Mouse (Mus musculus): ENCODE measurements around the gene Edil3. TPM values are rescaled to one million over a fixed set of nuclear protein-coding genes. Genes with fewer than 3 reads are reported as not detected.

The Edil3 gene
- total RNA-seq, 2 experiments from 2014 or later: 67.3 to 73.8 TPM

DNA sequence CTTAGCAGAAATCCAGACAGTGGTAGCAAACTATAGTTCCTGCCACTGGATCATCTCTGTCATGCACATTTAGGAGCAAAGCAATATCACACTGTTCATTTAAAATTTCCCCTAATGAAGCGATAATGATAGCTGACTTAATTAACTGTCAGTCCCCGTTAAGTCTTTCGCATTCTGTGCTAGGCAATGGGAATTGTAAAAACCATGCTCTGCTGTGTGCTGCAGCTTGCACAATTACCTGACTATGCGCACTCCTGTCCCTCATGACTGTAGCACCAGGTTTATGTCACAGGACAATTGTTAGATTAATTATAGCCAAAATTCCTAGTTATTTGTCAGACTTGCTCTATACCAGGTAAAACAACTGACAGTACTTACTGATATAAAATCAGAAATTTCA lies 348.8 kb downstream of the Edil3 start:
- DNase-seq (ENCODE audit: low spot score in 2 of 2): no peak
- no peak for TF ChIP-seq CTCF (conservative IDR thresholded peaks at IDR 0.05)
- Histone ChIP-seq H3K27ac (no peak overlapping the region), H3K4me3 (no peak overlapping the region)

DNA sequence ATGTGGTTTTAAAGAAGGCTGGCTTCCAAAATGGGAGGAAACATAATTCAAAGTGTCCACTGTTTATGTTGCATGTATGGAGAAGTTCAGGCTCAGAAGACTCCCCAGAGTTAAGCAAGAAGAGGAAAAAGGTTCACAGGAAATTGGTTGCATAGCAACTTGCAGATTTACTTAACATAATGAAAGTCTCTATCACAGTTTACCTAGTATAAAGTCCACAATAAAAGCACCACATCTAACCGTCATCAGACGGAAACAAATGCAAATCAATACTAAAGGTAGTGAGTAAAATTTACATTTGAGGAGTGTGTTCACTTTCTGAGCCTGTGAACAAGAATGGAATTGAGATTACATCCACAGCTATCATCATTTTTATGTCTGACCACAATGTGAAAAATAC lies 353.9 kb downstream of the Edil3 start:
- no peak overlapping the region for H3K4me3 ChIP-seq
- no peak for DNase-seq (ENCODE audit: low spot score in 2 of 2)
- no peak overlapping the region for H3K27ac ChIP-seq
- TF ChIP-seq CTCF (conservative IDR thresholded peaks at IDR 0.05): no peak

DNA sequence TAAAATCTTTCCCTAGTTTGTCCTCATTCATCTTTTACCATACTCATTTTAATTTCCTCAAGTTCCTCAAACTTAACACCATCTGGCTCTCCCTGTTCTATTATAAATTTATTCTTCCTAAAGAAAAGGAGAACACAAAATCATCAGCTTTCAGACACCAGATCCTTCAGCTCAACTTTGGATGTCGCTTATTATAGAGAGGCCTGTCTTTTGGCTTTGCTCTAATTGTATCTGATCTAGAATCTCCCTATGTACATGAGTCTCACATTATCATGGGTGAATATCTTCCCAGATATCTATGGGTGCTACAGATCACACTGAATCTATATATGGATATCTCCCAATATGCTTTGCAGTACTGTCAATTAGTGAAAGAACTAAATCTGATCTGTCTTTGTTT lies 367.8 kb downstream of the Edil3 start:
- Histone ChIP-seq H3K4me3 (no peak overlapping the region), H3K27ac (no peak overlapping the region)
- no peak for DNase-seq (ENCODE audit: low spot score in 2 of 2)
- TF ChIP-seq CTCF (conservative IDR thresholded peaks at IDR 0.05): no peak

DNA sequence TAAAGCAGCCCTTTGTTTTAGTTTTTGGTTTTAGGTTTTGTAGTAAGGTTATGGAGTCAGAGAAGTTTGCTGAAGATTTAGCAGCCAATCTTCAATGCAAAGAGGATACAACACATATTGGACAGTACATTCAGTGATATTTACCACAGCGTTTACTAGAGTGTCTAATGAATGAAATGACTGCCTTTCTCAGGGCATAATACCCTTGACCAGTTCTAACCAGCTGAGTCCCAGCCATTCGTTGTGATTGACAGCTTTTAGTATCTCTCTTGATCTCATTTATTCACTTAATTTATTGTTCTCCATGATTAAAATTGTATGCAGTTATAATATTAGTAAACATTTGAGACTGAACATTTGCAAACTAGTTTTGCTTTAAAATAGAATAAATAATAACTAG lies 375.7 kb downstream of the Edil3 start:
- no peak overlapping the region for H3K4me3 ChIP-seq
- TF ChIP-seq CTCF (conservative IDR thresholded peaks at IDR 0.05): no peak
- no peak overlapping the region for H3K27ac ChIP-seq
- DNase-seq (ENCODE audit: low spot score in 2 of 2): no peak

DNA sequence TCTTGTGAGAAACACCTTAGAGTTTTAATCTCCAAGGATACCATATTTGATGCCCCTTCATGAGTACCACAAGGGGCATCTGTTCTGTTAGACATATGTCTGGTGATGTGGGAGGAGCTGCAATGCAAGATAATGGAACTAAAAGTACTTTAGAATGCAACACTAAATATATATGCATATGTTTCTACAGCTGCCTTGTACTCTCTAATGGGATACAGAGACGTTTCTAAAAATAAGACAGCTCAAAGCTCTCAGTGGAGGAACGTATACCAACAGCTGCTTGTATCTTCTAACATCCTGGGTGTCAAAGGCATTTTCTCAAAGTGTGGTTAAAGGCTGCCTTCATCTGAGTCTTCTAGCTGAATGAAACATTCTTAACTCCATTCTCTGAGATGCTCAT lies 378.0 kb downstream of the Edil3 start:
- DNase-seq (ENCODE audit: low spot score in 2 of 2): no peak
- no peak overlapping the region for H3K4me3 ChIP-seq
- TF ChIP-seq CTCF (conservative IDR thresholded peaks at IDR 0.05): no peak
- H3K27ac ChIP-seq: no peak overlapping the region

DNA sequence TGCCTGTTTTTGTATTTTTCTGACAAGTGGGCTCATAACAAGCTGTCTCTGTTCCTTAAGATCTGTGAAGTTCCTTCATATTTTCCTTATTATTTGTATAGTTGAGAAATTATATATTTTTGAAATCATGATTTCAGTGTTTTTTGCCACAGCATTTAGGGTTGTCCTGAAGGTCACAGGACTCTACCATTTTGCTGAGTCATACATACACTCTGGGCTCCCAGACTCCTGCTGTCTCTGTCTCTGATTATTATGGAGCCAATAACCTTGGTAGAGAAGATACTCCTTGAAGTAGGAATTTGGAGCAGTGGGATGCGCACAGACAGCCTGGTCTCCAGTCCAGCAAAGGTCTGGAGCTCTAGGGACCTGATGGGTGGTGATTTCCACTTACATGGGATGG lies 416.8 kb downstream of the Edil3 start:
- no peak for DNase-seq (ENCODE audit: low spot score in 2 of 2)
- Histone ChIP-seq H3K27ac (no peak overlapping the region), H3K4me3 (no peak overlapping the region)
- no peak for TF ChIP-seq CTCF (conservative IDR thresholded peaks at IDR 0.05)

DNA sequence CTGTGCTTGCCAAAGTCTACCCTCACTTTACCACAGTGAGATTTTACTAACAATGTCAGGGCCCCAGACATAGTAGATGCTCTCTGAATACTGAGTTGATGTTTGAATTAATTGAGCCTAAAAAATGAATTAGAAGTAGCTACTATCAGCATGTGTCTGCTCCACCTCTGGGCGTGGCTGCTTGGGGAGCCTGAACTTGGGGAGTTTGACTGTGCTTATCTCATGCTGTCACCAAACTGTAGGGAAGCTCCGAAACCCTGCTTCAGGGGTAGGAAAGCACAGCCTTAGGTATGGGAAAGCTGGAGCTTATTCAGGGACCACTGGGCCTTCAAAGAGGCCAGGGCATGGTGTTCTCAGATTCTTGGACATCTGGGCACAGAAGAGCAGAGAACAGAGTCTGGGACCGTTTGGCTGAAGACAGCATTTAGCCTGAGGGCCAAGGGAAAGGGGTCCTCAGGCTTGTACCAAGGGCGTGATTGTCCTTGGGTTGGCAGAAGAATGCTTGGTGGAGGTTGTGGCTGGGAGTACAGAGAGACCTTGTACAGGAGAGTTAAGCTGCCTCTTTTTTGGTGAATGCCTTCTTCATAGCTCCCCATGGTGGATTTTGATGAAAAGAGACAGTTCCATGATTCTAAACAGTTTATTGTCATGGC lies 432.8 kb downstream of the Edil3 start:
- no peak for DNase-seq (ENCODE audit: low spot score in 2 of 2)
- no peak overlapping the region for H3K4me3 ChIP-seq
- no peak for TF ChIP-seq CTCF (conservative IDR thresholded peaks at IDR 0.05)
- no peak overlapping the region for H3K27ac ChIP-seq

DNA sequence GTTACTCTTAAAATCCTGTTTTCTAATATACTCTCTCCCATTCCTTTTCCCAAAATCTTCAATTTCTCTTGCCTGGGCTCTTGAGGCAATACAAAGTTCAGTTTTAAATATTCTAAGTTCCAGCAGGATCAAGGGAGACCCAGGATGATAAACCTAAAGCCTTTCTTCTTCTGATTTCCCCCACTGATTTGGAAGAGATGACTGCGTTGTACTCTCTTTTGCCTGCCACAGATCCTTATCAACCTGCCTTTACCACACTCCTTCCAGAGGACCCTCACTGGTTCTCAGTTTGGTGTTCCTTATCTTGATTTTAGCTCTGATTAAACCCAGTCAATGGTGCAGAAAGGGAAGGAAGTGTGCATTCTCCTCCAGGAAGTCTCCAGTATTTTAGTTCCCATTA lies 435.6 kb downstream of the Edil3 start:
- no peak overlapping the region for H3K27ac ChIP-seq
- DNase-seq (ENCODE audit: low spot score in 2 of 2): no peak
- no peak for TF ChIP-seq CTCF (conservative IDR thresholded peaks at IDR 0.05)
- no peak overlapping the region for H3K4me3 ChIP-seq

DNA sequence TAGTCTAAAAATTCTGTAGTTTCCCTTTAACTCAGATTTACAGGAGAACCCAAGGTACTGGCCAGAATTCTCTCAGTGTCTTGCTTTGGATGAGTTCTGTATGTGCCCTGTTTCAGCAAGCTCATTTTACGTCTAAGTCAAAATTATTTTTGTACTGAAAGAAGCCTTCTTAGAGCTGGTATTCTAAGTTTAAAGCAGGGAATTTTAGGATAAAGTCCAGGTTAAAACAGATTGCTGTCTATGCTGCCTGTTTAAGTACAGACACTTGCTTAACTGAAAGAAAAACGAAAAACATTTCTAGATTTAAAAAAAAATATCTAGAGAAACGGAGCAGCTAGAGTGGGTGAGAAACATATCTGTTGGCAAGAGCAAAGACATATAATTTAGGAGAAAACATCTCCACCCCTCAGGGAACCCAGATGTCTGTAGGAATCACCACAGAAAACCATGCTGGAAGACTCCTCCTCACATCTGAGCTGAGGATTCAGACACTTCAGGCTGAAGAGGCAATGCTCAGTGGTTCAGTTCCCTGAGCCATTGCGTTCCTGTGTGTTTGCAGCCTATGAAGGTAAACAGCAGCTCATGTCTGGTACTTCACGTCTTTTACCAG lies 465.5 kb downstream of the Edil3 start:
- Histone ChIP-seq H3K27ac (no peak overlapping the region), H3K4me3 (no peak overlapping the region)
- no peak for TF ChIP-seq CTCF (conservative IDR thresholded peaks at IDR 0.05)
- DNase-seq (ENCODE audit: low spot score in 2 of 2): peak; percentile 18 to 42

DNA sequence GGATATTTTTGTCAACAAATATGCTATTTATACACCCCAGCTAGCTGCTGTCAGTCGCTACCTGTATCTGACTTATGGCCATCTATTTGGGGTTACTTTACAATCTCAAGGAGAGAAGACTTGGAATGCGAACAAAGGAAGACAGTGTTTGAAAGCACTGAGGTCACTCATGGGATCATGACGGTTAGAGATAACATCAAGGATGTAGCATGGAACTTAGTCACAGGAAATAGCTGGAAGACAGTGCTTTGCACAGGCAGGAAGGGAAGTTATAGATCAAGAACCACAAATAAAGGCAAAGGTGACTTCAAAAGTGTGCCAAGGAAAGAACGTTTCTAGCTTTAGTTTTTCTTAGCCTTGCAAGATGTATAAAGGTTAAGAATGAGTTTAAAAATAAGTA lies 466.9 kb downstream of the Edil3 start:
- TF ChIP-seq CTCF (conservative IDR thresholded peaks at IDR 0.05): no peak
- DNase-seq (ENCODE audit: low spot score in 2 of 2): no peak
- Histone ChIP-seq H3K4me3 (no peak overlapping the region), H3K27ac (no peak overlapping the region)

DNA sequence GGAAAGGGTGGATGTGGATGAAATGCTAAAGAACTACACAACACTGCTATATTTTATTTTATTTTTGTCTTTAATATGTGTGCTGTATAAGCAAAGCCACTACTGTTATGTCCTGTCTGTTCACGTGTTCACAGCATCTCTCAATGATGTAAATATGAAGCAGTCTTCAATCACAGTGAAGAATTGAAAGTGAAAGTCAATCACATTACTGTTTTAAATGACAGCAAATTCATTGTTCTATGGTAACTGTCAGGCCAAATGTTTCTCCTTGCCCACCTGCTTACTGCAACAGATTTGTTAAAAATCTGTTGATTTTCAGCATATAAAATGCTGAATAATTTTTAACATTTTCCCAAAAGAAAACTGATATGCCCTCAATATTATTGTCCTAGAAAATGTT lies 499.9 kb downstream of the Edil3 start:
- no peak for DNase-seq (ENCODE audit: low spot score in 2 of 2)
- Histone ChIP-seq H3K27ac (peak overlapping the region; percentile 56), H3K4me3 (no peak overlapping the region)
- no peak for TF ChIP-seq CTCF (conservative IDR thresholded peaks at IDR 0.05)

DNA sequence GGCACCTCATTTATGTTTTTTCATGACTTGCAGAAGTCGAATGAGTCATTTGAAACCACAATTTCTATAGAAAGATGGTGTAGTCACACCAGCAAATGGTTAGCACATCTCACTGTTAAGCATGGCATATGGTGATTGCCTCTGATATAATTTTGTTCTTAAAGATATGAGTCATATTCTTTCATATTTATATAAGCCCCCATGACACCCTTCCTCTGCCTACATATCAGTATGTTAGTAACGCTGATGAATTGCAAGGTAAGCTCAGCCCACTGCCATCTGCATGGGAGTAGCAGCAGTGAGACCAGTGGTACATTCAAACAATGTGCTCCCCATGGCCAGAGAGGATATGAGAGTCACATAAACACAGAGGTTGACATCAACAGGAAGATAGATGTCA lies 503.0 kb downstream of the Edil3 start:
- no peak overlapping the region for H3K27ac ChIP-seq
- no peak overlapping the region for H3K4me3 ChIP-seq
- DNase-seq (ENCODE audit: low spot score in 2 of 2): no peak
- TF ChIP-seq CTCF (conservative IDR thresholded peaks at IDR 0.05): no peak

DNA sequence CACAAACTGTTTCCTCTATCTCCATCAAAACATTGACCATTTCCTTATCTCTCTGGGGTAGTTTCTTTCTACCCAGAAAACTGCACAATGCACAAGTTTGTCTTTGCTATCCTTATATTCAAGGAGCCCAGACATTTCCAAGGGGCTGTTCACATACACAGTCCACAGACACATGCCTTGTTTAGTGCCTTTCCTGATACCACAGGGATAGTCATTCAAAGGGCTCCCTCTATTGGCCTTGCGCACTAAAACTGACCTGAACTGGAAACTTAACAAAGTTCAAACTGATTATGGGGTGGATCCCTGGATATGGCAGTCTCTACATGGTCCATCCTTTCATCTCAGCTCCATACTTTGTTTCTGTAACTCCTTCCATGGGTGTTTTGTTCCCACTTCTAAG lies 513.2 kb downstream of the Edil3 start:
- Histone ChIP-seq H3K4me3 (no peak overlapping the region), H3K27ac (no peak overlapping the region)
- peak; percentile 71 for TF ChIP-seq CTCF (conservative IDR thresholded peaks at IDR 0.05)
- peak in 1 of 2 experiments; percentile 18 for DNase-seq (ENCODE audit: low spot score in 2 of 2)

DNA sequence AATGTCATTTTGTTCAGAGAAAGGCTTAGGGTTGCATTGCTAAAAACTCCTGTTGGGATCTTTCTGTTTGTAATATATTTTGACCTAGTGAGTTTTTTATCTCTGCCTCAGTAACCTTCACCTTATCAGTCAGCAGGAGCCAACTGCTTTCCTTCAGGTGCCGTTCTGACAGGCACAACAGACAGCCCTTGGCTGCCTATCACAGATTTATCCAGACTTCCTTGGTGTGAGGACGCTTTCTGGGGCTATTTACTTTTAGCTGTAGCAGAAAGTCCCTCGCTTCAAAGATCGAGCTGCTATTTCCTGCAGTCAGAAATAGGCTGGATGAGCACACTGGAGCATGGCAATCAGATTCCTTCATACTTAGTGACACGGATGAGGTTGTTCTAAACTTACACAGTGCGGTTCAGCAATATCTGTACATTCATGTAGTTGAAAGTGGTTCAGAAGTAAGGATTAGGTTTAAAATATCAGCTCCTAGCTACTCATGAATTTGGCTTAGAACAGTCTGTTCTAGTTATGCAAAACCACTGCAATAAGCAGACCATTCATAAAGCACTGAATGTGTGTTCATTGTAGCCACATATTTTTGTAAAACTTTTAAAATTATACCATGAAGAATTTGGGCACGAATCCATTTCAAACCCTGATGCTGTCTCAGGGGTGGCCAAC lies 514.8 kb downstream of the Edil3 start:
- no peak for TF ChIP-seq CTCF (conservative IDR thresholded peaks at IDR 0.05)
- DNase-seq (ENCODE audit: low spot score in 2 of 2): no peak
- Histone ChIP-seq H3K27ac (no peak overlapping the region), H3K4me3 (no peak overlapping the region)

Data from layer of hippocampus, adult 2 months (tissue).